Mouse (Mus musculus): Measurements from ENCODE around the gene 9230112D13Rik. TPM values are rescaled to one million over a fixed set of nuclear protein-coding genes. Genes with fewer than 3 reads are reported as not detected.

Gene 9230112D13Rik
- polyA plus RNA-seq, 2 experiments: not detected

- H3K27me3 ChIP-seq (ENCODE audit: control insufficient read depth, insufficient read depth, low read length): no peaks in the 10 kb centered on the region
- DNase-seq (ENCODE audit: low spot score): no peak
- no peaks in the 10 kb centered on the region for H3K36me3 ChIP-seq (ENCODE audit: control insufficient read depth, insufficient read depth, low read length)
- no peak overlapping the region for H3K4me2 ChIP-seq (replicated peaks; ENCODE audit: low read depth, low read length, severe bottlenecking)
- ATAC-seq (ENCODE audit: low FRiP score, low read depth): no peak
- TF ChIP-seq POLR2A (IDR thresholded peaks at IDR 0.05; ENCODE audit: borderline replicate concordance, extremely low read depth, insufficient read depth, insufficient read length): no peak
- no peak overlapping the region for H3K9ac ChIP-seq (ENCODE audit: low read depth, low read length, severe bottlenecking)
- 66% methylated on average over 3 of the region's 3 CpGs for WGBS
- no peak overlapping the region for H3K4me3 ChIP-seq (replicated peaks; ENCODE audit: low read length)
- H3K4me1 ChIP-seq (ENCODE audit: control insufficient read depth, insufficient read depth, low read length): peaks cover 32% of the 10 kb centered on the region
- H3K27ac ChIP-seq (replicated peaks; ENCODE audit: low read depth, low read length): no peak overlapping the region
- no peaks in the 10 kb centered on the region for H3K9me3 ChIP-seq (ENCODE audit: control insufficient read depth, low read length)
Observed at GRCm38 (mm10) chr14:34497346-34497745, 25.3 kb downstream of the 9230112D13Rik start.

- H3K9me3 ChIP-seq (ENCODE audit: control insufficient read depth, low read length): no peaks in the 10 kb centered on the region
- H3K36me3 ChIP-seq (ENCODE audit: control insufficient read depth, insufficient read depth, low read length): no peaks in the 10 kb centered on the region
- H3K27ac ChIP-seq (replicated peaks; ENCODE audit: low read depth, low read length): no peak overlapping the region
- no peak for ATAC-seq (ENCODE audit: low FRiP score, low read depth)
- H3K4me2 ChIP-seq (replicated peaks; ENCODE audit: low read depth, low read length, severe bottlenecking): no peak overlapping the region
- WGBS: 90% methylated on average over 3 of the region's 3 CpGs
- no peak overlapping the region for H3K4me3 ChIP-seq (replicated peaks; ENCODE audit: low read length)
- DNase-seq (ENCODE audit: low spot score): no peak
- H3K27me3 ChIP-seq (ENCODE audit: control insufficient read depth, insufficient read depth, low read length): no peaks in the 10 kb centered on the region
- no peak for TF ChIP-seq POLR2A (IDR thresholded peaks at IDR 0.05; ENCODE audit: borderline replicate concordance, extremely low read depth, insufficient read depth, insufficient read length)
- H3K4me1 ChIP-seq (ENCODE audit: control insufficient read depth, insufficient read depth, low read length): peaks cover 16% of the 10 kb centered on the region
- H3K9ac ChIP-seq (ENCODE audit: low read depth, low read length, severe bottlenecking): no peak overlapping the region
Observed at GRCm38 (mm10) chr14:34493682-34494081, 28.9 kb downstream of the 9230112D13Rik start.

DNA sequence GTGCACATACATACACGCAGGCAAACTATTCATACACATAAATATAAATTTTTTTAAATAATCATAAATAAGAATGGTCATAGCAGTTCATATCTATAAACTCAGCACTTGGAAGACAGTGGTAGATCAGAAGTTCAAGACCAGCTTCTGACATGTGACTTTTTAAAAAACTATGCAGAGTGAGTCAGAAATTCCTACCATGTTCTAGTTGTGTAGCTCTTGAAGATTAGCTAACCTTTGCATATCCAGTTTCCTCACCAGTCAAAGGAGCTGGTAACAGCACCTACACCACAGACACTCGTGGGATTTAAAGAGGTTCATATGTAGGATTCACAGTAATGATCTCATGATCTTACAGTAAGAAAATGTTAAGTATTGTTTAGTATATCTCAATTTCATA lies 29.9 kb downstream of the 9230112D13Rik start:
- TF ChIP-seq POLR2A (IDR thresholded peaks at IDR 0.05; ENCODE audit: borderline replicate concordance, extremely low read depth, insufficient read depth, insufficient read length): no peak
- no peak overlapping the region for H3K4me2 ChIP-seq (replicated peaks; ENCODE audit: low read depth, low read length, severe bottlenecking)
- no peak for ATAC-seq (ENCODE audit: low FRiP score, low read depth)

GRCm38 (mm10) chr14:34490965-34491364 lies 31.6 kb downstream of the 9230112D13Rik start:
- H3K9me3 ChIP-seq (ENCODE audit: control insufficient read depth, low read length): no peaks in the 10 kb centered on the region
- no peak for TF ChIP-seq POLR2A (IDR thresholded peaks at IDR 0.05; ENCODE audit: borderline replicate concordance, extremely low read depth, insufficient read depth, insufficient read length)
- H3K4me1 ChIP-seq (ENCODE audit: control insufficient read depth, insufficient read depth, low read length): peaks cover 6% of the 10 kb centered on the region
- no peak overlapping the region for H3K27ac ChIP-seq (replicated peaks; ENCODE audit: low read depth, low read length)
- ATAC-seq (ENCODE audit: low FRiP score, low read depth): no peak
- DNase-seq (ENCODE audit: low spot score): no peak
- H3K9ac ChIP-seq (ENCODE audit: low read depth, low read length, severe bottlenecking): no peak overlapping the region
- 60% methylated on average over 1 of the region's 1 CpGs for WGBS
- no peaks in the 10 kb centered on the region for H3K27me3 ChIP-seq (ENCODE audit: control insufficient read depth, insufficient read depth, low read length)
- H3K4me3 ChIP-seq (replicated peaks; ENCODE audit: low read length): no peak overlapping the region
- H3K36me3 ChIP-seq (ENCODE audit: control insufficient read depth, insufficient read depth, low read length): no peaks in the 10 kb centered on the region
- no peak overlapping the region for H3K4me2 ChIP-seq (replicated peaks; ENCODE audit: low read depth, low read length, severe bottlenecking)

More for the DNA sequence above, 29.9 kb downstream of the 9230112D13Rik start:
- H3K36me3 ChIP-seq (ENCODE audit: control insufficient read depth, insufficient read depth, low read length): no peaks in the 10 kb centered on the region
- H3K27me3 ChIP-seq (ENCODE audit: control insufficient read depth, insufficient read depth, low read length): no peaks in the 10 kb centered on the region
- DNase-seq (ENCODE audit: low spot score): no peak
- 86% methylated on average over 2 of the region's 2 CpGs for WGBS
- no peaks in the 10 kb centered on the region for H3K9me3 ChIP-seq (ENCODE audit: control insufficient read depth, low read length)
- H3K27ac ChIP-seq (replicated peaks; ENCODE audit: low read depth, low read length): no peak overlapping the region
- no peak overlapping the region for H3K4me3 ChIP-seq (replicated peaks; ENCODE audit: low read length)
- no peak overlapping the region for H3K9ac ChIP-seq (ENCODE audit: low read depth, low read length, severe bottlenecking)
- peaks cover 15% of the 10 kb centered on the region for H3K4me1 ChIP-seq (ENCODE audit: control insufficient read depth, insufficient read depth, low read length)

DNA sequence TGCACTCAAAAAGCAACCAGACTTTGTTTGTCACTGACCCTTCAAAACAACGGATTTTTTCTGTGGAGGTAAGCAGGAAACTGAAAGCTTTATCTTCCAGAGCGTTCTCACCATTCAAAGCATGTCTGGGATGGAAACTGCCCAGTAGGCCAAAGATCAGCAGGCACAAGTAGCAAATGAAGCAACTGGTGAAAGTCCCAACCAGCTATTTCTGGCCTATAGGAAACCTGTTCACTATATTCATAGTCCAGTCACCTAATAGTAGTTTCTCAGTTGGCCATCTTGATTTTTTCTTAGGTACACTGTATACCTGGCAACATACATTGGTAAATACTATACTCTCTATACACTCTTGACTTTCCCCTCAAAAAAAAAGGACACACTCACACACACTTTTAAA lies 32.7 kb downstream of the 9230112D13Rik start:
- TF ChIP-seq POLR2A (IDR thresholded peaks at IDR 0.05; ENCODE audit: borderline replicate concordance, extremely low read depth, insufficient read depth, insufficient read length): no peak
- no peak for ATAC-seq (ENCODE audit: low FRiP score, low read depth)
- WGBS: 81% methylated on average over 2 of the region's 2 CpGs

GRCm38 (mm10) chr14:34486169-34486568 lies 36.4 kb downstream of the 9230112D13Rik start:
- no peak for TF ChIP-seq POLR2A (IDR thresholded peaks at IDR 0.05; ENCODE audit: borderline replicate concordance, extremely low read depth, insufficient read depth, insufficient read length)
- Histone ChIP-seq H3K4me3 (replicated peaks; ENCODE audit: low read length) (no peak overlapping the region), H3K4me1 (ENCODE audit: control insufficient read depth, insufficient read depth, low read length) (no peaks in the 10 kb centered on the region), H3K9ac (ENCODE audit: low read depth, low read length, severe bottlenecking) (no peak overlapping the region), H3K27me3 (ENCODE audit: control insufficient read depth, insufficient read depth, low read length) (no peaks in the 10 kb centered on the region), H3K36me3 (ENCODE audit: control insufficient read depth, insufficient read depth, low read length) (no peaks in the 10 kb centered on the region), H3K4me2 (replicated peaks; ENCODE audit: low read depth, low read length, severe bottlenecking) (no peak overlapping the region), H3K9me3 (ENCODE audit: control insufficient read depth, low read length) (no peaks in the 10 kb centered on the region), H3K27ac (replicated peaks; ENCODE audit: low read depth, low read length) (no peak overlapping the region)
- WGBS: 65% methylated on average over 8 of the region's 8 CpGs
- ATAC-seq (ENCODE audit: low FRiP score, low read depth) (no peak), DNase-seq (ENCODE audit: low spot score) (no peak)

More for the DNA sequence above, 32.7 kb downstream of the 9230112D13Rik start:
- Histone ChIP-seq H3K36me3 (ENCODE audit: control insufficient read depth, insufficient read depth, low read length) (no peaks in the 10 kb centered on the region), H3K4me1 (ENCODE audit: control insufficient read depth, insufficient read depth, low read length) (no peaks in the 10 kb centered on the region), H3K4me2 (replicated peaks; ENCODE audit: low read depth, low read length, severe bottlenecking) (no peak overlapping the region), H3K27ac (replicated peaks; ENCODE audit: low read depth, low read length) (no peak overlapping the region), H3K27me3 (ENCODE audit: control insufficient read depth, insufficient read depth, low read length) (no peaks in the 10 kb centered on the region), H3K4me3 (replicated peaks; ENCODE audit: low read length) (no peak overlapping the region), H3K9ac (ENCODE audit: low read depth, low read length, severe bottlenecking) (no peak overlapping the region), H3K9me3 (ENCODE audit: control insufficient read depth, low read length) (no peaks in the 10 kb centered on the region)
- DNase-seq (ENCODE audit: low spot score): no peak
